Mouse (Mus musculus) CH12.LX (cell line): ENCODE measurements around the gene Gimap5.
A peak's percentile ranks its signal among the peaks of the same experiment; 100 is the strongest.

Experiments
- CTCF ChIP-seq, 2 experiments: IDR thresholded peaks in 1 of 2; conservative IDR thresholded peaks in 1 of 2; 2 replicates each; pipeline ENCODE4 v1.5.1; 2011 to 2012; ENCODE audit warnings: low read depth in 2 of 2, low read length in 2 of 2, improper control_type of control experiment in 1 of 2, inconsistent platforms in 1 of 2, mild to moderate bottlenecking in 1 of 2, moderate library complexity in 1 of 2
- E2F4 ChIP-seq: IDR thresholded peaks from 2 replicates; pipeline ENCODE4 v1.6.1; 2011; ENCODE audit warnings: low read depth, low read length, improper control_type of control experiment; ENCODE audit not compliant: insufficient replicate concordance
- HCFC1 ChIP-seq: IDR thresholded peaks from 2 replicates; pipeline ENCODE4 v1.6.1; 2012; ENCODE audit warnings: low read depth, mild to moderate bottlenecking, inconsistent platforms, low read length, improper control_type of control experiment
- JUND ChIP-seq: conservative IDR thresholded peaks from 2 replicates; pipeline ENCODE4 v1.6.1; 2011; ENCODE audit warnings: low read depth, low read length, improper control_type of control experiment
- MAFK ChIP-seq: IDR thresholded peaks from 2 replicates; pipeline ENCODE4 v1.6.1; 2011; ENCODE audit warnings: low read length, improper control_type of control experiment; ENCODE audit not compliant: insufficient replicate concordance
- POLR2A ChIP-seq: IDR thresholded peaks from 2 replicates; pipeline ENCODE4 v1.6.1; 2011; ENCODE audit warnings: low read depth, mild to moderate bottlenecking, improper control_type of control experiment, low read length
- RCOR1 ChIP-seq: conservative IDR thresholded peaks from 2 replicates; pipeline ENCODE4 v1.6.1; 2012; ENCODE audit warnings: low read depth, mild to moderate bottlenecking, inconsistent platforms, low read length, improper control_type of control experiment
- USF2 ChIP-seq: conservative IDR thresholded peaks from 2 replicates; pipeline ENCODE4 v1.6.1; 2011; ENCODE audit warnings: low read depth, low read length, improper control_type of control experiment
- ZC3H11A ChIP-seq: IDR thresholded peaks from 2 replicates; pipeline ENCODE4 v1.6.1; 2012; ENCODE audit warnings: low read depth, mild to moderate bottlenecking, inconsistent platforms, low read length, improper control_type of control experiment
- ZKSCAN1 ChIP-seq: IDR thresholded peaks from 2 replicates; pipeline ENCODE4 v1.6.1; 2012; ENCODE audit warnings: low read depth, inconsistent platforms, low read length, improper control_type of control experiment, borderline replicate concordance
- ZNF384 ChIP-seq: IDR thresholded peaks from 2 replicates; pipeline ENCODE4 v1.6.1; 2012; ENCODE audit warnings: low read depth, low read length, improper control_type of control experiment, inconsistent platforms

DNA sequence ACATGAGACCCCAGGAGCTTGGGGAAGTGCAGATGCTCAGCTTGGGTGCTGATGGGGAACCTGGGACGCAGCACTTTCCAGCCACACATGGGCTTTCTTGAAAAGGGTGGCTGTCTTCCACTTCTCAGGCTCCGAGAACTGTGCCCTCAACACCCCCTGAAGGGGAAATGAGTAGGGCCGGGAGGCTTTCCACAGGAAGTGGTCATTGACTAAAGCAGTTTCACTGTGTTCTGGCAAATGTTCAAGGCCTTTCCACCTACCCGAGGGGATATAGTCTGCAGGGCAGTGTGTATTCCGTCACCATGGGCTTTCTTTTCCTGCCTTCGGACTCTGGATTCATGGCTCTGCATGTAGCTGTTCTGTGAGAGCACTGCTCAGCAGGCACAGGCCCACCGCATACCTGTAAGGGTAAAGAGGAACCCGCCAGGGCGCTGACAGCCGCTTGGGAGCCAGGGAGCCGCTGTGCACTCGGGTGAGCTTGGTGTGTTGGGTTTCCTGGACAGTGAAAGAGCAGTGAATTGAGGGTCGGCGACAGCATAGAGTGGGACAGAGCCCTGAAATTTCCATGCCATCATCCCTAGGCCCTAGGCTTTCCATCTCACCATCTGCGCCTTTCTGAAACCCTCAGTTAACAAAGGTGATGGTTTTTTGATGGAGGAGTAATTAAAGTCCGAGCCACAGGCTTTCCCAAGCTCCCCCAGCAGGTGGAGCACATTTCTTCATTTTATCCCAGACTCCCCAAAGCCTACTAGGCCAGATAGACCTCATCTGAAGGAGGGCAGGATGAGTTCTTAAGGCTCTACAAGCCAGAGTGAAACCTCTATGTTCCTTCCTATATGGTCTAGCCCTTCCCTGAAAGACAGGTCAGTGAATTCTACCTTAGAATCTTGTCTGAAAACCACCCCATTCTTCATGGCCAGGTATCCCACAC, at the start of gene Gimap5:
- peak in 1 of 2 experiments; percentile 74; a peak in 3 of 4 replicates for TF ChIP-seq CTCF (conservative IDR thresholded peaks at IDR 0.05 in 1 of 2, IDR thresholded peaks at IDR 0.05 in 1 of 2; ENCODE audit: low read depth in 2 of 2, low read length in 2 of 2)
- peak; percentile 73; the same call in 1 of the 2 replicates for TF ChIP-seq JUND
- TF ChIP-seq POLR2A = peak; percentile 84
- peak; percentile 74 for TF ChIP-seq RCOR1
- TF ChIP-seq MAFK = peak; percentile 57; the same call in 1 of the 2 replicates
- no peak for TF ChIP-seq ZKSCAN1
- TF ChIP-seq E2F4 = no peak
- peak; percentile 46 for TF ChIP-seq HCFC1
- no peak for TF ChIP-seq USF2
- TF ChIP-seq ZC3H11A = no peak; the same call in 1 of the 2 replicates
- no peak for TF ChIP-seq ZNF384
